Mouse (Mus musculus) small intestine, adult 2 months (tissue): ENCODE data around the gene Nck2.

Source experiments
- CTCF ChIP-seq: fragments of 200-500 bp; IDR thresholded peaks from 2 replicates; pipeline ENCODE4 v1.5.1; 2012; ENCODE audit warnings: low read depth, mild to moderate bottlenecking, control low read depth, inconsistent platforms, low read length, moderate library complexity, mixed read lengths; ENCODE audit not compliant: insufficient replicate concordance, insufficient read length; ENCODE audit errors: extremely low read depth
- POLR2A ChIP-seq: fragments of 200-500 bp; IDR thresholded peaks from 2 replicates; pipeline ENCODE4 v1.6.1; 2012; ENCODE audit warnings: low read depth, mild to moderate bottlenecking, control low read depth, inconsistent platforms, low read length, moderate library complexity

GRCm38 (mm10) chr1:43521950-43522349 lies 77.6 kb downstream of the Nck2 start:
- TF ChIP-seq CTCF, result no peak
- TF ChIP-seq POLR2A, result no peak
